Mouse (Mus musculus) kidney, adult 2 months (tissue): ENCODE results near the gene Gm12216.

Experiments used
- CTCF ChIP-seq: fragments of 200-500 bp; conservative IDR thresholded peaks from 2 replicates; pipeline ENCODE4 v1.5.1; 2011; ENCODE audit warnings: low read depth, mild to moderate bottlenecking, control low read depth, low read length, moderate library complexity, mixed read lengths; ENCODE audit not compliant: insufficient read depth, insufficient read length
- POLR2A ChIP-seq: fragments of 200-500 bp; IDR thresholded peaks from one replicate; pipeline ENCODE4 v1.6.1; 2011; ENCODE audit warnings: low read depth, low read length, control low read depth

DNA sequence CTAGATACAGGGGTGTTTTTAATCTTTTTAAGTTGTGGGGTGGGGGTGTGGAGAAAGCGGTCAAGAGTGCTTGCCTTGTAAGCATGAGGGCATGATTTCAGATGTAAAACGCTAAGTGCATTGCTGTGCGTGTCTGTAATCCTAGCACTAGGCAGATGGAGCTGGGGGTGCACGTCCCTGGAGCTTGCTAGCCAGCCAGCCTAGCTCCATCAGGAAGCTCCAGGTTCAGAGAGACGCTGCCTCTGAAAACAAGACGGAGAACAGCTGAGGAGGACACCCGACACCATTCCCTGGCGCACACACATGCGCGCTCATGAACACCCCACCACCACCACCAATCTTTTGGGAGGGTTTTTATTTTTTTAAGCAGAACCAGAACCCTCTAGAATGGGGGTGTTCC is 15.9 kb downstream of the Gm12216 start:
- no peak for TF ChIP-seq CTCF
- TF ChIP-seq POLR2A = no peak
